Mouse (Mus musculus) MEL (cell line): ENCODE results near the gene Nrsn2.

Experiments used
- CTCF ChIP-seq, 3 experiments: IDR thresholded peaks in 2 of 3; conservative IDR thresholded peaks in 1 of 3; 2 replicates each; pipeline ENCODE4 v1.5.1; 2011 to 2012; ENCODE audit warnings: low read length in 3 of 3, low read depth in 2 of 3, mild to moderate bottlenecking in 2 of 3, improper control_type of control experiment in 1 of 3, inconsistent platforms in 1 of 3, mixed read lengths in 1 of 3, moderate library complexity in 1 of 3; ENCODE audit not compliant: control insufficient read depth in 1 of 3, insufficient read depth in 1 of 3, poor library complexity in 1 of 3, severe bottlenecking in 1 of 3
- E2F4 ChIP-seq: IDR thresholded peaks from 2 replicates; pipeline ENCODE4 v1.6.1; 2011; ENCODE audit warnings: low read depth, low read length, improper control_type of control experiment, borderline replicate concordance
- EP300 ChIP-seq, 2 experiments: IDR thresholded peaks; 2 replicates each; pipeline ENCODE4 v1.6.1; 2011; ENCODE audit warnings: improper control_type of control experiment in 2 of 2, low read length in 2 of 2, low read depth in 1 of 2, mild to moderate bottlenecking in 1 of 2
- GATA1 ChIP-seq: IDR thresholded peaks from 2 replicates; pipeline ENCODE4 v1.6.1; 2011; ENCODE audit warnings: low read depth, low read length, improper control_type of control experiment
- MAFK ChIP-seq: IDR thresholded peaks from 2 replicates; pipeline ENCODE4 v1.6.1; 2011; ENCODE audit warnings: low read depth, mild to moderate bottlenecking, low read length, improper control_type of control experiment, borderline replicate concordance
- MAX ChIP-seq: IDR thresholded peaks from 2 replicates; pipeline ENCODE4 v1.6.1; 2011; ENCODE audit warnings: low read length, improper control_type of control experiment
- POLR2A ChIP-seq, 2 experiments: IDR thresholded peaks; 2 replicates each; pipeline ENCODE4 v1.6.1; 2011 to 2012; ENCODE audit warnings: low read length in 2 of 2, mild to moderate bottlenecking in 2 of 2, control low read depth in 1 of 2, improper control_type of control experiment in 1 of 2, low read depth in 1 of 2, moderate library complexity in 1 of 2; ENCODE audit not compliant: control insufficient read depth in 1 of 2, insufficient read depth in 1 of 2, poor library complexity in 1 of 2
- SMC3 ChIP-seq: IDR thresholded peaks from 2 replicates; pipeline ENCODE4 v1.6.1; 2011; ENCODE audit warnings: low read depth, low read length, improper control_type of control experiment
- TAL1 ChIP-seq: IDR thresholded peaks from 2 replicates; pipeline ENCODE4 v1.6.1; 2012; ENCODE audit warnings: mild to moderate bottlenecking, inconsistent platforms, low read length, moderate library complexity, mixed read lengths

DNA sequence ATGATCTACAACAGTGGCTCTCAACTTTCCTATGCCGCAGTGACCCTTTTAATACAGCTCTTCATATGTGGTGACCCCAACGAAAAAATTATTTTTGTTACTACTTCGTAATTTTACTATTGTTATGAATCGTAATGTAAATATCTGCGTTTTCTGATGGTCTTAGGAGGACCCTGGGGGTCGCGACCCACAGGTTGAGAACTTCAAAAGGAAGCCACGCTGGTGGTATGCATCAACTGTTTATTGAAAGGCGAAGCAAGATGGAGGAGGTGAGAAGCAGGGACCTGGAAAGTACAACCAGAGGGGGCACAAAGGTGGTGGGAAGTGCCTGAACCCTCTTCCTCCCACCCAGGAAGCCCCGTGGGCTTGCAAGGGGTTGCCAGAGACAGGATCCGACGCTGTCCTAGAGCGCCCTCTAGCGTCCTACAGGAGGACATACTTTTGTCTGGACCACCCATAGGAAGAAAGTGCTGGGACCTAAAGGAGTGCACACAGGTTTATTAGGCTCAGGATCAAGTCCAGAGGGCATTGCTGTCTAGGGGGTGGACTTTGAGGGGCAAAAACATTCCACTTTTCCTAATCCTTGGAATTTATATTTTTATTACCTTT is 7.8 kb downstream of the Nrsn2 start:
- no peak for TF ChIP-seq POLR2A (IDR thresholded peaks at IDR 0.05; ENCODE audit: control insufficient read depth in 1 of 2, insufficient read depth in 1 of 2, low read depth in 1 of 2, low read length in 2 of 2, poor library complexity in 1 of 2)
- TF ChIP-seq EP300 (IDR thresholded peaks at IDR 0.05; ENCODE audit: low read depth in 1 of 2, low read length in 2 of 2), result no peak
- TF ChIP-seq CTCF (IDR thresholded peaks at IDR 0.05 in 2 of 3, conservative IDR thresholded peaks at IDR 0.05 in 1 of 3; ENCODE audit: control insufficient read depth in 1 of 3, insufficient read depth in 1 of 3, low read depth in 2 of 3, low read length in 3 of 3, poor library complexity in 1 of 3, severe bottlenecking in 1 of 3), result peak; percentile 89 to 97 (median 96)
- TF ChIP-seq GATA1, result no peak
- TF ChIP-seq E2F4, result no peak
- no peak for TF ChIP-seq MAX
- no peak for TF ChIP-seq TAL1
- TF ChIP-seq SMC3, result peak; percentile 74
- no peak for TF ChIP-seq MAFK
